Mouse (Mus musculus): ENCODE data around the gene Itgav.

The Itgav gene

DNA sequence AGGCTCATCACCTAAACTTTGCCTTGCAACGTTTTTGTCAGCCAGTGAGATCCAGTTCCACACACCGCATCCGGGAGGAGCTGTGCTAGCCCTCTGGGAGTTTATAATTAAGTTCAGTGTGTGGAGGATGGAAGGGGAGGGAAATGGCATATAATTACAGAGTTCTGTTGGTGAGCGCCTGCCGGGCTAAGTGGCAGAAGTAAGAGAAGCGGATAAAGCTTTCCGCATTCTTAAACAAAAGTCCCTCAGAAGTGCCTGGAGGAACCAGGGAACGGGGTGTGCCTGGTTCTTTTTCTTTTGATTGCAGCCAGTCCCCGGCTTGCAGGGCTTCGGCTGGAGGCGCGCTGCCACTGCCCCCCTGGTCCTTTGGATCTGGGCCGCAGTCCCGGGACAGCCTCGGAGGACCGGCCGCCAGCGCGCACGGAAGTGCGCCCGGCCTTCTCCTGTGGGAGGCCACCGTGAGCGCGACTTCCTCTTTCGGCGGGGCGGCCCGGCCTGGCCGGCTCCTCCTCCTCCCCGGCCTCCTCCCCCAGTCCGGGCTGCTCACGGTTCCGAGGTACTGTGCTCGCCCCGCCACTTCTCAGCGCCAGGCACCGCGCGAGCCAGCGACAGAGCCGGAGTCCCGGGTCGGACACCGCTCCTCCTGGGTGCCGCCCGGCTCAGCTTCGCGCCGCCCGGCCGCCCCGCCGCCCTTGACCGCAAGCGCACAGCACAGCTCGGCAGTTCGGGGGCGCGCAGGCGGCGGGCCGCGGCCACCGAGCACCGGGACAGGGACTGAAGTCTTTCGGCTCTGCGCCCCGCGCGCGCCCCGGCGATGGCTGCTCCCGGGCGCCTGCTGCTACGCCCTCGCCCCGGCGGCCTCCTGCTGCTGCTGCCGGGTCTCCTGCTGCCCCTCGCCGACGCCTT is at the start of gene Itgav:
Gene Itgav, plus strand, starts transcription at position 477 of the 906 bp plus-strand sequence.
- peak; percentile 94 for ATAC-seq (ENCODE audit: insufficient number of reproducible peaks, low FRiP score, low TSS enrichment)

DNA sequence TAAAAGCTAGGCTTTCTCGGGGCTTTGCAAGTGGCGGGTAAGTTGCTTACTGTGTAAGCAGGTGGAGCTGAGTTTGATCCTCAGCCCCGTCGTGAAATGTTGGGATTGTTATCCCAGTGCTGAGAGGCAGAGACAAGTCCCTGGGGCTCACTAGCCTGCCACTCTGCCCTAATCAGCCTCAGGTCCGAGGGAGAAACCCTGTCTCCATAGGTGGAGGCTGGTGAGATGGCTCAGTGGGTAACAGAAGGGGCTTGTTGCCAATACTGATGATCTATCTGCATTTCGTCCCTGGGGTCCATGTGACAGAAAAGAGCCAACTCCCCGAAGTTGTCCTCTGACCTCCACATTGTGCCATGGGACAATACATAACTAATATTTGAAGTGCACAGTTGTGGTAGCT is 49.8 kb upstream of the Itgav start:
- ATAC-seq (ENCODE audit: insufficient number of reproducible peaks, low FRiP score, low TSS enrichment) = no peak

DNA sequence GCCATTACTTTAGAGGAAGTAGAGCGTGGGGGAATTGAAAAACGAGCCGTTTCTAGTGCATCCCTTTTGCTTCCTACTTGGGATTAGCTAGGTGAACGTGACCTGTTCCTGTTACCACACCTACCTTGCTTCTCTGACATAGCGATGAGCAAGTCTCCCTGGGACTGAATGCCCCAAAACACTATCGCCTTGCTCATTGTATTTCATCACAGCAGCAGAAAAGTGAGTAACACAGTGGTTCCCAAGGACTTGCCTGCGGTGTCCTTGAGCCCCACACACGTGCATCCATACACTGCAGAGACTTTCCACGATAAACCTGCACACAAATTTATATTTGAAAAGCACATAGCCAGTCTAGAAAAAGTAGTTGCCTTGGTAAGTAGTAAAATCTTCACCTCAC is 49.3 kb upstream of the Itgav start:
- ATAC-seq (ENCODE audit: insufficient number of reproducible peaks, low FRiP score, low TSS enrichment) = no peak

DNA sequence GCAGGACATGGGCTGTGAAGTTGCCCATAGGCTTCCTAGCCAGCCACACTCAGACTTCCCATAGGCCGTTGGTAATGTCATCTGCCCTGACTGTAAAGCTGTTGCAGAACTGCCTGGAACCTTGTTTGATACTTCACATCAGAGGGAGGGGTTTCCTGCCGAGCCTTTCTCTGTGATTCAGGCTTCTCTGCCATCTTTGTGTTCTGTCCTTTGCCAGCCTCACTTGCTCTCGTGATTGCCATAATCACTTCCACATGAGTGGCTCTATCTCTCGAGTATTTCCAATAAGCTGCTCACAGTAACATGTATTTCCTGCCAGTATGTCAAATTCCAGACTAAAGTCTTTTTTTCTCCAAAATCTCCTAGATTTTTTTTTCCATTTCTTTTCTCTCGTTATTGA is 48.5 kb upstream of the Itgav start:
- ATAC-seq (ENCODE audit: insufficient number of reproducible peaks, low FRiP score, low TSS enrichment) = no peak

DNA sequence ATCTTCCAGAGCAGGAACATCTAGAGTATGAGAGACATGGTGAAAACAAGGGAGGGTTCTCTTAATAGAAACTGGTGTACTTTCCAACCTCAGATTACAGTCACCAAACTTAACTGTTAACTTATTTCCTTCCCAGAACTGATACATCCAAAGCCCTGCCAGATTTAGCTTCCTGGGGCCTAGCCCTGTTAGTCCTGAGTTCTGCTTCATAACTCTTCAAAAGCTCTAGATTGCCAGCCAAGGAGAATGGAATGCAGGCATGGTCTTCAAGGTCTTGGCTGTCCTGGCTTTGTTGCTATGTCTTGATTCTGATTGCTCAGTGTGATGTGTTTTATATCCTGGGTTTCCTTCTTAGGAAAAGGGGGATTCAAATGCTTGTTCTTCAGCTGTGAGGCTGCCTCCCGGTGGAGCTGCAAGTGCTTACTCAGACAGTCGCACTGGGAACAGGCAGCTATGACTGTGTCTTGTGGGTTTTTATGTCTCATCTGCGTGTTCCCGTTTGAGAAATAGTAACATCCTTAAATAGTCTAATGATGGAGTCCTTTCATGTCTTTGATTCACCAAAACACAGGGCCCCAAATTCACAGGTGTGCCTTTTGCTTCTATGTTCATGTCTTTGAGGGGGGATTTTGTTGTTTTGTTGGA is 47.8 kb upstream of the Itgav start:
- ATAC-seq (ENCODE audit: insufficient number of reproducible peaks, low FRiP score, low TSS enrichment) = no peak

DNA sequence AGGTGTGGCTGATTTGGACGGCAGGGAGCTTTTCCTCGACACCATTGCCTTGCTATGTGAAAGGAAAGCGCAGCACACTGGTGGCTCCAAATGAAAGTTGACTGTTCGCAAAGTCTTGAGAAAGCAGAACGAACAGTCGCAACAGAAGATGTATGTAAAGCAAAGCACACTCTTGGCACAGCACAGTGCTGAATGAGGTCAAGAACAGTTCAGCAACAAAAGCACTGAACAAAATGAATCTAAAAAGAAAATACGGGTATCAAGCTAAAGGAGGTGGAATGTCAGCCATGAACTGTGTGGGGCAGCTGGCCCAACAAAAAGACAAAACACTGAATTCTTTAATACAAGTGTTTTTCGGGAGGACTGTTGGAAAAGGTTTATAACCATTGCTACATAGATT is 42.9 kb upstream of the Itgav start:
- no peak for ATAC-seq (ENCODE audit: insufficient number of reproducible peaks, low FRiP score, low TSS enrichment)

DNA sequence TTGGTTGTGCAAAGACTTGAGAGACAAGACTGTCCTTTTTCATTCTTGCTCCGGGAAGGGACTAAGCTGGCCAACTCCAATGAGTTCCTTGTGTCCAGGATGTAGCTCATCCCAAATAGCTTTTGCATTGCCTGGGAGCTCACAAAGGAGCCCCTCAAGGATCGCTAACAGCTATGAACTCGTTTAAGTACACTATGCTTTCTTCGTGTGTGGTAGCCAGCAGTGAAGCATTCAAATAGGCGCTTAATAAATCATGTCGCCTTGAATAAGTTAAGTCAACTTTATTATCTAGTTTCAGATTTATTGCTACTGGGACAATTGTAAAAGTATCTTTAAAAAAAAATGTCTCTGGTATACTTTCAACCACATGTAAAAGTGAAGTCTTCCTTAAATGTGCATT is 42.4 kb upstream of the Itgav start:
- ATAC-seq (ENCODE audit: insufficient number of reproducible peaks, low FRiP score, low TSS enrichment) = no peak

DNA sequence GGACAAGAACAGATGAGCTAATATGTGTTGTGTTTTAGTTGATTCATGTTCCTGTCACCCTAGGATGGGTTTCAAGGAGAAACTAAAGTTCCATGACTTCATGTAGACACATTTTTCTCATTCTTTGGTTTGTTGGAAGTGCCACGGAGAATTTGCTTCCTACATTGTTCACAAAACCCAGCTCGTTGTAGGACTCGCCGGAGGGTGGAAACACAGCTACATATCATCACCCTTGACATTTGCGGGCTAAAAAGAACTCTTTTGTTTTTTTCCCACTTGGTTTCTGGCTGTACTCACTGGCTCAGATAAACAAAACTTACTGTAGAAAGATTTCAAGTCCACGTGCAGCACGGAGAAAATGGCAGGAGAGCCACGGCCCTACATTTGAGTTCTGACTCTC is 41.9 kb upstream of the Itgav start:
- ATAC-seq (ENCODE audit: insufficient number of reproducible peaks, low FRiP score, low TSS enrichment) = no peak

DNA sequence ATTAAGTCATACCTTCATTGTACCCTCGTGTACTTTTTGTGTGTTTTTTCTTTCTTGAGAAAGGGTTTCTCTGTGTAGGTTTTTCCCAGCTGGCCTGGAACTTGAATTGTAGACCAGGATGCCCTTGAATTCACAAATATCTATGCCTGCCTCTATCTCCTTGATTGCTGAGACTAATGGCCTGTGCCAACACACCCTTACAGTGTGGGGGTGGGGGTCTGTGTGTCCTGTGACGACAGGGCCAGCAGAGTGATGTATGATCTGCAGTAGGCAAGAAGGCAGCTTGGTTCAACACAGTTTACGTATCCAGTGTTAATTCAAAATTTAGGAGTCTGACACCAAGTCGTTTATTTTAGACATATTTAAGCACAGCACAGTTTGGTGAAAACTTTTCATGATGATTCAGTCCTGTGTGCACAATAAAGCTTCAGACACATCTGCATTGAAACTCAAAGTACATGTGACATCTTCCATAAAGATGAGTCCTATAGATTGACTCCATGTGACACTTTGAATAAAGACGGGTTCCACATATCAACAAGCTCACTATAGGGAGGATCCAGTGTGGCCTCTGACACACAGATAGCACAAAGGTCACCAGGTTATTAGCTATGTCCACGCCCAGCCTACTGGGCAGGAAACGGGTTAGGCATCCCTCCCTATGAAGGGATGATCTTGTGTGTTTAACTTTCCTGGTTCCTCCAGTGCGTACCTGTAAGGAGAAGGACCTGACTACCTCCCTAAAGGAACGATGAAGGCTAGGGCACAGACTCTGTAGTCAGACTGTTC is 40.3 kb upstream of the Itgav start:
- no peak for ATAC-seq (ENCODE audit: insufficient number of reproducible peaks, low FRiP score, low TSS enrichment)

DNA sequence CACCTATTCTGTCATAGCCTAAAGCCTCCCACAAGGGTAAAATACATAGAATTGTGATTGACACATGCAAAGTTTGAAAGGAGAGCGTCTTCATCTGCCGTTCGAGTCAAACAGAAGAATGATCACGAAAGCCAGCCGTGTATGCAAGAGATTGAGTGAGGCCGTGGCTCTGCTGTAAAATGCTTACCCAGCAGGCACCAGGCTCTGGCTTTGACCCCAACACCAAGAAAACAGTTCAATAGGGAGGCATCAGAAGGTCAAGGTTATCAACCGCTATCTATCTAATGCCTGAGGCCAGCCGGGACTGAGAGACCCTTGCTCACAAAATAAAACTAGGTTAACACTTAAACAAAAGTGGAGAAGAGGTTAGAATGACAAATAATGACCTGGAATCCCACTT is 39.5 kb upstream of the Itgav start:
- no peak for ATAC-seq (ENCODE audit: insufficient number of reproducible peaks, low FRiP score, low TSS enrichment)

DNA sequence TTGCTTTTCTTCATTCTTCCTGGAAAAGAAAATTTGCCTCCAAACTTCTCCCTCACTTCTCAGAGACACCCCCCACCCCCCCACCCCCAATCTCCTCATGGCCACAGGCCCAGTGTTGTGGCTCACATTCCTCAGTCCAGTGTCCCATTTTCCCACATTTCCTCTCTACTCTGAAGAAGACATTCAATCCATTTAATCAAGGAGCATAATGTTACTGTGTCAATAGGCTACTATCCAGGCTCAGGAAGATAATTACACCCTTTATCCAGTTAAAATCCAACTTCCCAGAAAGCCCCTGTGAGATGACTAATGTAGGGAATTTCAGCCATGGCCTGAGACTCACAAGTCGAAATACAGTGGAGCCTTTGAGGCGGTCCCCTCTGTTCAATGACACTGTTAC is 33.8 kb upstream of the Itgav start:
- ATAC-seq (ENCODE audit: insufficient number of reproducible peaks, low FRiP score, low TSS enrichment) = no peak

DNA sequence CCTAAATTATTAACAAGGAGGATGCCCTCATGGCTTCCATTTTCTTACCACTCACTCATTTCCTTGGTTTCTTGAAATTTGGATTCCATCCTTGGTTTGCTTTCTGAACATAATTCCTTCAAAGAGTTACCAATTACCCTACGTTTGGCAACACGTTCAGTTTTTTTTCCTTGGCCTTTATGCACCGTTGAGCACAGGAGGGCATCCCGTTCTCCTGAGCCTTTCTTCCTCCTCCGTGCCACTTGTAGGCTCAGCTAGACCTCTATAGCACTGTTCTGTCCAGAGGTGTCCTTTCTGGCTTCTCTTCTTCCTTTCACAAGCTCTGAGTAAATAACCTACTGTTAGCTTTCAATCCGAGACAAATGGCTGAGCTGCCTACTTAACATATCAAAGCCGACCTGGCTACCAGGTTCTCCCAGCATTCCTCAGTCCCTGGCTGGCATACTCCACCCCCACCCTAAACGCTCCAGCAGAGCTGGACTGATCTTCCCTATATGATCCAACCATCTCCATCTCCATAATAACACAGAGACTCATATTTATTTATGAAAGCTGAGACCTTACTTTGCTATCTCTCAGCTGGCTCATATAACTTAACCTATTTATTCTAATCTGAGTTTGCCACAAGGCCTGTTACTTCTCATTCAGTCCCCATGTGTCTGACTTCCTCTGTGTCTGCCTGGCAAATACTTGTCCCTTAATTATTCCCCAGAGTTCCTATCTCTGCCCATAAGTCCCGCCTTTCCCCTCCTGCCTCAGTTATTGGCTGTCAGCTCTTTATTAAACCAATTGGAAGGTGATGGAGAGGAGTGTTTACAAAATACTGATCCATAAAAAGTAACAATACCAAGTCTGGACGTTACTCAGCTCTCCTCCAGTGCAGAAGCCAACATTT is 31.3 kb upstream of the Itgav start:
- no peak for ATAC-seq (ENCODE audit: insufficient number of reproducible peaks, low FRiP score, low TSS enrichment)

DNA sequence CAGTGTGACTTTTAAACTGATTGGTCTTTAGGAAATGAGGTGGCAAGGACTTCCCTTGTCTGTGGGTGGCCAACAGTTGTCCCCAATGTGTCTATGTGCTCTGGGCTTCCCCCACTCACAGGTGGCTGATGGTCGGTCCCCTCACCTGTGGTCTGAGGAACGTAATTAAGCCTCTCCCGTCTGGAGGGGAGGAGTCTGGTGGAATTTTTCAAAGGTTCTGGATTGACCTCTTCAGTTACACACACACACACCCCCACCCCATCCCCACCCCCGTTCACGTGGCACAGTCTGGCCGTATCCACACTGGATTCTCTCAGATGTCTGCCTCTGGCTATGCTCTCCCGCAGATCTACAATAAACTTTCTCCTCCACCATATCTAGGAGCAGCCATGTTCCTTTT is 30.1 kb upstream of the Itgav start:
- ATAC-seq (ENCODE audit: insufficient number of reproducible peaks, low FRiP score, low TSS enrichment) = no peak

DNA sequence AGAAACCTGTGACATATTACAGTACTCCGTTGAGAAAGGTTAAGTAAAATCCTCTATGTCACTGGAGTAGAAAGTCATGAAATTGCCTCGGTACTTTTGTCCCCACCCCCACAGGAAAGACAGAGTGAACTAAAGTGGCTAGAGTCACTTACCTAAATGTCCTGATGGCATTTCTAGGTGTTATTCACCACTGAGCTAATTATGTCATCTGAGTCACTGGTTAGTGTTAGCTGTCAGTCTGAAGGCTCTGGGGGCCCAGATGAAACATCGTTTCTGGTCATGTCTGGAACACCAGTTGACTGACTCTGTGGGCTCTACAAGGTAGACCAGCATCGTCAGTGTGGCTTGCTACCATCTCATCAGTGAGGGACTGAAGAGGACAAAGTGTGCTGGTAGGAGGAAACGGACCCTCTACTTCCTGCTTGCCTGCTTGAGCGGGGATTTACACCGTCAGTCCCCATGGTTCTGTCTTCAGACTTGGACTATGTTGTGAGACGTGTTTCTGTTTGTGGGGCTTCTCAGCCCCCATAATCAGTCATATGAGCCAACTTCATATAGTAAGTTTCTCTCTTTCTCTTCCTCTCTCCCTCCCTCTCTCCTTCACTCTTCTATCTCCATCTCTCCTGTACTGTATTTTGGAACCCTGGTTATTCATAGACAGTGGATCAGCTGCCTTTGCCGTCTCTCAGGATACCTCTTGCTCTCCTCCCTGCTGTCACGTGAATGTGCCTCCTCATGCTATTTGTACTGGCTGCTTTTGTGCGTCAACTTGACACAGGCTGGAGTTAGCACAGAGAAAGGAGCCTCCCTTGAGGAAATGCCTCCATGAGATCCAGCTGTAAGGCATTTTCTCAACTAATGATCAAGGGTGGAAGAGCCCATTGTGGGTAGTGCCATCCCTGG is 28.6 kb upstream of the Itgav start:
- no peak for ATAC-seq (ENCODE audit: insufficient number of reproducible peaks, low FRiP score, low TSS enrichment)

DNA sequence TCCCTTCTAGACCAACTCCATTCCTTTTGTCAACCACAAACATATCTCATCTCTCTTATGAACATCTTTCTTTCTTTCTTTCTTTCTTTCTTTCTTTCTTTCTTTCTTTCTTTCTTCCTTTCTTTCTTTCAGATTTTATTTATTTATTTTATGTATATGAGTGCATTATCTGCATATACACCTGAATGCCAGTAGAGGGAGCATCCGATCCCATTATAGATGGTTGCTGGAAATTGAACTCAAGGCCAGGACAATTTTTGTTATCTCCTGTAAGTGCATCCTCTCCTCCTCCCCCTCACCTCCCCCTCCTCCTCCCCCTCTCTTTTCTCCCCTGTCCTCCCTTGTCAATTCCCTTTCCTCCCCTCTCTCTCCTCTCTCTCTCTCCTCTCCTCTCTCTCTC is 25.7 kb upstream of the Itgav start:
- ATAC-seq (ENCODE audit: insufficient number of reproducible peaks, low FRiP score, low TSS enrichment) = no peak

DNA sequence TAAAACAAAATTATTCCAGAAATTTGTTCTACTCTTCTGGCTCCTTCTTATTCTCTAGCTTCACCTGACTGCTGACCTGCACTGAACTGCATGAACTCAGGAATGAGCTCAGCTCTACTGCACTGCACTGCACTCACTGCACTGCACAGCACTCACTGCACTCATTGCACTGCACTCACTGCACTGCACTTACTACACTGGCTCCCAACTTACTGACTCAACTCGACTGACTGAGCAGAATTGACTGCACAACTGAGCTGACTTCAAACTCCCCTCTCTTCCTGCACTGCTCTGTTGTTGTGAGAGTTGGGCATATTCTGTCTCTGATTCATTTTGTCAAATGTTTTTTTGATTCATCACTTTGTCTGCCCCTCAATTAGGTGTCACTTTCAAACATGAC is 24.9 kb upstream of the Itgav start:
- no peak for ATAC-seq (ENCODE audit: insufficient number of reproducible peaks, low FRiP score, low TSS enrichment)

DNA sequence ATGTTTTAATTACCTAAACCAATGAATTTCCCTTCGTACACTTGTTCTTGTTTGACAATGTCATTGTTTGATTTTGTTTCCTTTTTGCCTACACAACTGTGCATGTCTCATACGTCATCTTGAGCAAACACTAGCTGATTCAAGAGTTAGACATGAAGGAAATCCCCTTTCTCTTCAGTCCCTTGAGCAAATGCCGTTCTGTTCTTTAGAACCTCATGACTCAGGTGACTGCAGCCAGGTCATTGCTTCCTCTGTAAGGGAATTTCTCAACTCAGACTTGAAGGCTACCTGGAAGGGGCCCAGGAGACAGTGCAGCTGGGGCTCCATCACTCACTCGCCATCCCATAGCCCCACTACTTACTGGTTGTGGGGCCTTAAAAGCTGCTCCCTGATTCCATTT is 23.5 kb upstream of the Itgav start:
- no peak for ATAC-seq (ENCODE audit: insufficient number of reproducible peaks, low FRiP score, low TSS enrichment)

DNA sequence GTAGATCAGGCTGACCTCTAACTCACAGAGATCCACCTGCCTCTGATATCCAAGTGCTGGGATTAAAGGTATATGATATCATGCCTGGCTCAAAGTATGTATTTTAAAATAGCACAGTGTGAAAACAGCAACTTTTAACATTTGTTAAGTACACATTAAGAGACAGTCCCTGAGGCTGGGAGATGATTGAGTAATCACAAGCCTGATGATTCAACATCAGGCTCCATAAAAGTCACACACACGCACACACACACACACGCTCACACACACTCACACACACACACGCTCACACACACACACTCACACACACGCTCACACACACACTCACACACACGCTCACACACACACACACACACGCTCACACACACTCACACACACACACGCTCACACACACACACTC is 21.8 kb upstream of the Itgav start:
- no peak for ATAC-seq (ENCODE audit: insufficient number of reproducible peaks, low FRiP score, low TSS enrichment)

DNA sequence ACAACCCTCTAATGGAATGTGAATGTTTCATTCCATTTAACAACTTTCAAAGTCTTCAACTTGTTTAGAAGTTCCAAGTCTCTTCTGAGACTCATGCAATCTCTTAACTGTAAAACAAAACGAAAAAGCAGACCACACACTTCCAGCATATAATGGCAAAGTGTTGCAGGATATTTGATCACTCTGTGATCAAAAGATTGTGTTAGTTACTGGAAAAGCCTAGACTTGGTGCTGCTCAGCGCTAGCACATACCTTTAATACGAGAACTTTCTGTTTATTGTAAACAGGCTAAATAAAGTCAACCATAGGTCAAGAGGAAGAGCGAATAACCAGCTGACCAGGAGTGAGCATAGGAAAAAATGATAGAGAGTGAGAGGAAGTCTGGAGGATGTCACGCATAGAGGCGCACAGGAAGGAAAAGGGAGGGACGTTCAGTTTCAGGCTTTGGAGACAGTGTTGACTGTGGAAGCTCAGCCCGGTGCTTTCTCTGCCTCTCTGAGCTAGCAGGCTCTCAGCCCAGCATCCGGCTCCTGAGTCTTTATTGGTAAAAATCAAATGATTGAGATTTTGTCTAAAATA is 18.5 kb upstream of the Itgav start:
- ATAC-seq (ENCODE audit: insufficient number of reproducible peaks, low FRiP score, low TSS enrichment) = no peak

Measured in cerebellum, adult (tissue).